Mouse (Mus musculus): ENCODE data around the gene 4933434E20Rik. TPM values are rescaled to one million over a fixed set of nuclear protein-coding genes. Genes with fewer than 3 reads are reported as not detected.

4933434E20Rik gene
- total and polyA plus RNA-seq, 3 experiments: 89.5 to 133 (median 102) TPM

DNA sequence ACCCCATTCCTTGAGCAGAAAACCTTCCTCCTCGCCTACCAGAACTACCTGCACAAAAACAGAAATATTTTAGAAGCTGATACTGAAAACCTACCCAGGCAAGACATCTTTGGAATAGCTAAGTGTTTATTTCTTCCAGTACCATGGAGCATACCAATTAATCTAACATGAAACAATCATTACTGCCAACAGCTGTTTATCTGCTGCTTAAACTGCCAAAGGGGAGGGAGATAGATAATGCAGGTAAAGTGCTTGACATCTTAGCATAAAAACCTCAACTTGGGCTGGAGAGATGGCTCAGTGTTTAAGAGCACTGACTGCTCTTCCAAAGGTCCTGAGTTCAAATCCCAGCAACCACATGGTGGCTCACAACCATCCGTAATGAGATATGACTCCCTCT lies 16.8 kb upstream of the 4933434E20Rik start:
- dilution Hi-C loops (cut with MboI; ENCODE audit: extremely low pct_ligation_motif_present, extremely low pct_unique_long_range_greater_than_20kb, low sequenced_read_pairs) (no loop called here), in situ Hi-C loops (cut with MboI; ENCODE audit: low pct_ligation_motif_present, low pct_unique_long_range_greater_than_20kb, low sequenced_read_pairs) (no loop called here)
- Histone ChIP-seq H3K27ac (ENCODE audit: insufficient read depth, low read depth) (no peak overlapping the region), H3K79me2 (replicated peaks; ENCODE audit: control insufficient read depth, extremely low read depth, insufficient read depth, poor library complexity, severe bottlenecking) (peaks cover 12% of the 10 kb centered on the region), H3K4me3 (replicated peaks in 1 of 3; ENCODE audit: low read depth in 2 of 3, low read length in 2 of 3, poor library complexity in 1 of 3) (no peak overlapping the region), H3K4me2 (ENCODE audit: insufficient read depth, low read depth, poor library complexity, severe bottlenecking) (no peak overlapping the region), H3K27me3 (replicated peaks) (no peaks in the 10 kb centered on the region), H3K9me3 (replicated peaks; ENCODE audit: low read length) (no peaks in the 10 kb centered on the region), H3K4me1 (ENCODE audit: control insufficient read depth in 1 of 2, insufficient read depth in 2 of 2) (no peaks in the 10 kb centered on the region; a peak in 1 of 4 replicates), H3K36me3 (replicated peaks in 1 of 2; ENCODE audit: control insufficient read depth in 1 of 2, insufficient read depth in 1 of 2, low read length in 1 of 2) (peaks cover 54 to 91% of the 10 kb centered on the region in 2 experiments), H3K9ac (ENCODE audit: insufficient read depth, low read depth) (no peak overlapping the region)
- DNase-seq (ENCODE audit: extremely low read depth): no peak
- TF ChIP-seq EP300 (IDR thresholded peaks at IDR 0.05; ENCODE audit: low read length) (no peak), TCF12 (IDR thresholded peaks at IDR 0.05; ENCODE audit: low read depth, low read length) (no peak), POLR2AphosphoS2 (IDR thresholded peaks at IDR 0.05; ENCODE audit: low read depth, low read length) (no peak), PAX5 (IDR thresholded peaks at IDR 0.05; ENCODE audit: low read length) (no peak), NELFE (IDR thresholded peaks at IDR 0.05; ENCODE audit: low read depth, low read length) (no peak), BHLHE40 (IDR thresholded peaks at IDR 0.05; ENCODE audit: low read depth, low read length) (no peak), ZC3H11A (IDR thresholded peaks at IDR 0.05; ENCODE audit: low read depth, low read length) (no peak), SIN3A (IDR thresholded peaks at IDR 0.05; ENCODE audit: low read length) (no peak), CTCF (conservative IDR thresholded peaks at IDR 0.05 in 1 of 2, IDR thresholded peaks at IDR 0.05 in 1 of 2; ENCODE audit: low read depth in 2 of 2, low read length in 2 of 2) (no peak), E2F4 (IDR thresholded peaks at IDR 0.05; ENCODE audit: insufficient replicate concordance, low read depth, low read length) (no peak), ZMIZ1 (IDR thresholded peaks at IDR 0.05; ENCODE audit: low read depth, low read length) (no peak), MAZ (IDR thresholded peaks at IDR 0.05; ENCODE audit: low read depth, low read length) (no peak)

DNA sequence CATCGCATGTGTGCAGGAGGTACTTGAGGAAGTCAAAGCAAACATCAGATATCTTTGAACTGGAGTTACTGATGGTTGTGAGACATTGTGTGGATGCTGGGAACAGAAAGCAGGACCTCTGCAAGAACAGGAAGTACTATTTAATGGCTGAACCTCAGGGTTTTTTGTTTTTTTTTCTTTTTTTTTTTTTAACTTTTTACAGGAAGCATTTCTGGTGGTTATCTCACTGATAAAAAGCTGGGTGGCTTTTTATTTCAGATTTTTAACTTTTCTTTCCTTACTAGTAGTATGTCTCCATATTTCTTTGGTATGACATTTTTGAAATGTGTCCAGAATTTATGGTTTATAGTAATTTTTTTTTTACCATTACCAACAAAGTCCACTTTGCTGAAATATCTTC lies 15.2 kb upstream of the 4933434E20Rik start:
- no peaks in the 10 kb centered on the region; a peak in 1 of 4 replicates for H3K4me1 ChIP-seq (ENCODE audit: control insufficient read depth in 1 of 2, insufficient read depth in 2 of 2)
- H3K27me3 ChIP-seq (replicated peaks): no peaks in the 10 kb centered on the region
- no peak overlapping the region for H3K9ac ChIP-seq (ENCODE audit: insufficient read depth, low read depth)
- H3K27ac ChIP-seq (ENCODE audit: insufficient read depth, low read depth): no peak overlapping the region
- H3K36me3 ChIP-seq (replicated peaks in 1 of 2; ENCODE audit: control insufficient read depth in 1 of 2, insufficient read depth in 1 of 2, low read length in 1 of 2): peaks cover 59 to 89% of the 10 kb centered on the region in 2 experiments
- in situ Hi-C loops (cut with MboI; ENCODE audit: low pct_ligation_motif_present, low pct_unique_long_range_greater_than_20kb, low sequenced_read_pairs): no loop called here
- H3K4me3 ChIP-seq (replicated peaks in 1 of 3; ENCODE audit: low read depth in 2 of 3, low read length in 2 of 3, poor library complexity in 1 of 3): no peak overlapping the region
- no peak for TF ChIP-seq RAD21 (IDR thresholded peaks at IDR 0.05; ENCODE audit: low read depth, low read length)
- H3K79me2 ChIP-seq (replicated peaks; ENCODE audit: control insufficient read depth, extremely low read depth, insufficient read depth, poor library complexity, severe bottlenecking): peaks cover 19% of the 10 kb centered on the region
- H3K4me2 ChIP-seq (ENCODE audit: insufficient read depth, low read depth, poor library complexity, severe bottlenecking): no peak overlapping the region
- H3K9me3 ChIP-seq (replicated peaks; ENCODE audit: low read length): no peaks in the 10 kb centered on the region
- dilution Hi-C loops (cut with MboI; ENCODE audit: extremely low pct_ligation_motif_present, extremely low pct_unique_long_range_greater_than_20kb, low sequenced_read_pairs): no loop called here
- no peak for DNase-seq (ENCODE audit: extremely low read depth)

DNA sequence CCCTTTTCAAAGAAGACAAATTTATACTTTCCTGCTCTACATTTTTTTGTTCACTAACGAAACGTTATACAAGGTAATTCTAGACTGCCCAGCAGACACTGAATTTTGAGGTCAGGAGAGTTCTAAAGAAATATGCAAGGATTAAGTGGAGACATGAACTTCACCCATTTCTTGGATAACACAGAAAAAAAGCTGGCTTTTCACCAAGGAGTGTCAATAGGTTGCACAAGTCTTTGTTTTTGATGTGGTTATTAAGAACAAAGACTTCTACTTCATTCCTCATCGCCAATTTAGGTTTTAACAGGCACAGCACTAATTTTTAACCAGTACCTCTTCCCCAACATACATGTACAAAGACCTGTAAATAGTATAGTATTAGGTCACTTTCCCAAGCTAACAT lies 1.7 kb upstream of the 4933434E20Rik start:
- peaks cover 76% of the 10 kb centered on the region for H3K79me2 ChIP-seq (replicated peaks; ENCODE audit: control insufficient read depth, extremely low read depth, insufficient read depth, poor library complexity, severe bottlenecking)
- dilution Hi-C loops (cut with MboI; ENCODE audit: extremely low pct_ligation_motif_present, extremely low pct_unique_long_range_greater_than_20kb, low sequenced_read_pairs): no loop called here
- no peaks in the 10 kb centered on the region for H3K9me3 ChIP-seq (replicated peaks; ENCODE audit: low read length)
- no peak overlapping the region for H3K27ac ChIP-seq (ENCODE audit: insufficient read depth, low read depth)
- in situ Hi-C loops (cut with MboI; ENCODE audit: low pct_ligation_motif_present, low pct_unique_long_range_greater_than_20kb, low sequenced_read_pairs): no loop called here
- DNase-seq (ENCODE audit: extremely low read depth): no peak
- TF ChIP-seq ETS1 (conservative IDR thresholded peaks at IDR 0.05; ENCODE audit: low read depth, low read length) (no peak), POLR2AphosphoS2 (IDR thresholded peaks at IDR 0.05; ENCODE audit: low read depth, low read length) (no peak), MAX (IDR thresholded peaks at IDR 0.05; ENCODE audit: low read length) (no peak), RCOR1 (conservative IDR thresholded peaks at IDR 0.05; ENCODE audit: low read depth, low read length) (no peak), MAFK (IDR thresholded peaks at IDR 0.05; ENCODE audit: insufficient replicate concordance, low read length) (no peak), SIN3A (IDR thresholded peaks at IDR 0.05; ENCODE audit: low read length) (no peak), GABPA (IDR thresholded peaks at IDR 0.05; ENCODE audit: insufficient replicate concordance, low read depth, low read length) (no peak), MXI1 (IDR thresholded peaks at IDR 0.05; ENCODE audit: low read depth, low read length) (no peak), IRF4 (IDR thresholded peaks at IDR 0.05; ENCODE audit: low read depth, low read length) (no peak)
- peaks cover 2 to 32% of the 10 kb centered on the region in 2 experiments; a peak in 2 of 4 replicates for H3K4me1 ChIP-seq (ENCODE audit: control insufficient read depth in 1 of 2, insufficient read depth in 2 of 2)
- H3K36me3 ChIP-seq (replicated peaks in 1 of 2; ENCODE audit: control insufficient read depth in 1 of 2, insufficient read depth in 1 of 2, low read length in 1 of 2): peaks cover 12 to 38% of the 10 kb centered on the region in 2 experiments
- H3K27me3 ChIP-seq (replicated peaks): no peaks in the 10 kb centered on the region
- H3K9ac ChIP-seq (ENCODE audit: insufficient read depth, low read depth): peak overlapping the region; percentile 48; the same call in 1 of the 2 replicates
- H3K4me3 ChIP-seq (replicated peaks in 1 of 3; ENCODE audit: low read depth in 2 of 3, low read length in 2 of 3, poor library complexity in 1 of 3): no peak overlapping the region
- no peak overlapping the region for H3K4me2 ChIP-seq (ENCODE audit: insufficient read depth, low read depth, poor library complexity, severe bottlenecking)
